Mouse (Mus musculus) frontal cortex, adult (tissue): ENCODE data around the gene Slc25a44.

Experiments used
- ATAC-seq: cut with Nextera tagmentation; 2 replicates; pipeline ENCODE4 v1.9.2; 2017; ENCODE audit warnings: mild to moderate bottlenecking, moderate library complexity, mixed read lengths; ENCODE audit not compliant: low TSS enrichment

The Slc25a44 gene

GRCm38 (mm10) chr3:88424605-88425329 is at the start of gene Slc25a44:
Slc25a44 (minus strand) TSS chr3:88425139.
- ATAC-seq = peak; percentile 91

GRCm38 (mm10) chr3:88473571-88473970 is 48.6 kb upstream of the Slc25a44 start:
- ATAC-seq = no peak

GRCm38 (mm10) chr3:88473020-88473419 is 48.1 kb upstream of the Slc25a44 start:
- ATAC-seq = no peak

GRCm38 (mm10) chr3:88470943-88471479 is 46.1 kb upstream of the Slc25a44 start:
- no peak for ATAC-seq

GRCm38 (mm10) chr3:88469466-88469865 is 44.5 kb upstream of the Slc25a44 start:
- ATAC-seq = no peak

GRCm38 (mm10) chr3:88467116-88467824 is 42.3 kb upstream of the Slc25a44 start:
- peak; percentile 94 for ATAC-seq

- ATAC-seq = no peak
These were observed 40.2 kb upstream of the Slc25a44 start for GRCm38 (mm10) chr3:88465127-88465526.

GRCm38 (mm10) chr3:88464425-88464824 is 39.5 kb upstream of the Slc25a44 start:
- ATAC-seq = no peak

GRCm38 (mm10) chr3:88460983-88461696 is 36.2 kb upstream of the Slc25a44 start, which contains the start of gene Sema4a:
Sema4a (minus strand) TSS chr3:88461182.
- ATAC-seq = no peak

GRCm38 (mm10) chr3:88460029-88460428 is 35.1 kb upstream of the Slc25a44 start:
- no peak for ATAC-seq

- ATAC-seq = peak; percentile 73
These were observed 33.9 kb upstream of the Slc25a44 start for GRCm38 (mm10) chr3:88458778-88459219.

- 0 out of 2 replicates have a peak, but pooled peaks have one; percentile 45 for ATAC-seq
These were observed 32.0 kb upstream of the Slc25a44 start for GRCm38 (mm10) chr3:88456746-88457532.

- no peak for ATAC-seq
These were observed 31.4 kb upstream of the Slc25a44 start for GRCm38 (mm10) chr3:88456313-88456712.

GRCm38 (mm10) chr3:88455588-88456264 is 30.8 kb upstream of the Slc25a44 start:
- ATAC-seq = no peak

GRCm38 (mm10) chr3:88454762-88455587 is 30.0 kb upstream of the Slc25a44 start:
- no peak for ATAC-seq

GRCm38 (mm10) chr3:88453986-88454385 is 29.0 kb upstream of the Slc25a44 start:
- no peak for ATAC-seq

- ATAC-seq = no peak
These were observed 28.4 kb upstream of the Slc25a44 start for GRCm38 (mm10) chr3:88453369-88453768.

- ATAC-seq = no peak
These were observed 27.8 kb upstream of the Slc25a44 start for GRCm38 (mm10) chr3:88452716-88453115.

- no peak for ATAC-seq
These were observed 27.3 kb upstream of the Slc25a44 start for GRCm38 (mm10) chr3:88452246-88452645.
